Mouse (Mus musculus): ENCODE results near the gene Gatad2b. TPM values are rescaled to one million over a fixed set of nuclear protein-coding genes. Genes with fewer than 3 reads are reported as not detected.
"Not testable (repeated sequence)": the region's sequence is repeated elsewhere in the genome, so short reads cannot be mapped to it uniquely, and the experiment has no call there.

Gene Gatad2b
- polyA plus RNA-seq (2011; ENCODE audit: insufficient read depth, insufficient read length, low replicate concordance, missing spikeins): 13.9 and 17.5 TPM in 2 replicates

DNA sequence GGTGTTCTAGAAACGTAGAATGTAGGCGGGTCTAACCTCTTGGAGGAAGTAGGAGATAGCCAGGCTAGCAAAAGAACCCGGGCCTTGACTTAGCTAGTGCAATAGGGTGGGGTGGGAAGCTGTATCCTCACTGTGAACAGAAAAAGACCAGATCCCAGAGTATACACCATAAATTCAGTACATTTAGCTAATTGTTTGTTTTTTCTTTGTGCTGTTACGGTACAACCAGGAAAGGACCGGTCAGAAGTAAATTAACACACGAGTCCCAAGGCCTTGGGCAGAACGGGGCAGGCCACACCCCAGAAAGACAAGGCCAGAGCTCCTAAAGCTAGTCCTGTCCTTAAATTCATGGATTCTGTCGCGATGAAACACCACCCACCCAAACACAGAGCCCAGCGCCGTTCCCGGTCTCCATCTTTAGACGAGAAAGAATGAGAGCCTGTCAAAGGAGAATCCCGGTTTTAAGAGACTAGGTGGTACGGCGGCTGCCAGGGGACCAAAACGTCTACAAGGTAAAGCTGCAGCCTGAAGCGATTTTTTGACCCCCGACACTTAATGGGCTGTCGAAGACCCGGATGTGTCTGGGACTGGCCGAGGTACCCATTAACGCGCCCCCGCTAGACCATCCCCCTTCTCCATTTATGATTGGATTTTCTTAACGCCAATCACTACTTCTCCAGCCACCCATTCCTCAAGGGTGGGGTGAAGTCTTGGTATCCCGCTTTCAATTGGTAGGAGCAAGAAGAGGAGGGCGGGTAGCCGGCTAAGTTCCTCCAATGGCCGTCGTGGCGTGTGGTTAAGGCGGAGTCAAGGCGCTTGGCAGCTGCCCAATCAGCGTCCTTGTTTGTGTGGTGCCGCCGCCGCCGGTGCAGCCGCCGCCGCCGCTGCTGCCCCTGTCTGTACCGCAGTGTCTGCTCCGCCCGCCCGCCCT, at the start of gene Gatad2b:
Gene Gatad2b (plus strand): TSS at position 834 of the 931 bp plus-strand sequence.
- TF ChIP-seq CTCF (IDR thresholded peaks at IDR 0.05; ENCODE audit: control insufficient read depth, insufficient read depth, low read length) (no peak), POLR2A (IDR thresholded peaks at IDR 0.05; ENCODE audit: borderline replicate concordance, control insufficient read depth, low read depth, low read length) (no peak; the same call in 1 of the 2 replicates)
- WGBS: under 1% methylated on average over 47 of the region's 47 CpGs

DNA sequence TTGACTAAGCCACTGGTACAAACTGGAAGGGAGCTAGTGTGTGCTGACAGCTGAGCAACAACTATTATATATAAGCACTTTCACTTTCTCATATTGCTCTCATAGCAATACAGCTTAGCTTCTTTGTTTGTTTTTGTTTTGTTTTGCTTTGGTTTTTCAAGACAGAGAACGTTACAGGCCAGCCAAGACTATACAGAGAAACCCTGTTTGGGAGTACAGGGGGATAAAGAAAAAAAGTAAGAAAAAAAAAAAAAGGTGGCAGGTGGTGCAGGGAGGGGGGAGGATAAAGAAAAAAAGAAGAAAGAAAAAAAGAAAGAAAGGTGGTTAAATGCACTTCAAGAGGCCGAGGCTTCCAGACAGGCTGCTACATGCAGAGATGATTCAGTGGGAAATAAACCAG, 47.6 kb upstream of the Gatad2b start:
- Histone ChIP-seq H3K4me3 (replicated peaks; ENCODE audit: control insufficient read depth, low read depth, low read length) (no peak overlapping the region), H3K27ac (ENCODE audit: control insufficient read depth, insufficient read depth, low read depth, low read length, poor library complexity) (no peak overlapping the region), H3K4me1 (ENCODE audit: control insufficient read depth, insufficient read depth, low read length) (peaks cover 5% of the 10 kb centered on the region; the same call in 1 of the 2 replicates)
- 13% methylated on average over 2 of the region's 2 CpGs for WGBS
- TF ChIP-seq POLR2A (IDR thresholded peaks at IDR 0.05; ENCODE audit: borderline replicate concordance, control insufficient read depth, low read depth, low read length): no peak
- TF ChIP-seq CTCF (IDR thresholded peaks at IDR 0.05; ENCODE audit: control insufficient read depth, insufficient read depth, low read length): no peak

More for the DNA sequence above, at the start of gene Gatad2b:
- Histone ChIP-seq H3K4me3 (replicated peaks; ENCODE audit: control insufficient read depth, low read depth, low read length) (peak within 1 kb of the TSS; percentile 91), H3K4me1 (ENCODE audit: control insufficient read depth, insufficient read depth, low read length) (no peaks in the 10 kb centered on the region; the same call in 1 of the 2 replicates), H3K27ac (ENCODE audit: control insufficient read depth, insufficient read depth, low read depth, low read length, poor library complexity) (peak within 1 kb of the TSS; percentile 89)

DNA sequence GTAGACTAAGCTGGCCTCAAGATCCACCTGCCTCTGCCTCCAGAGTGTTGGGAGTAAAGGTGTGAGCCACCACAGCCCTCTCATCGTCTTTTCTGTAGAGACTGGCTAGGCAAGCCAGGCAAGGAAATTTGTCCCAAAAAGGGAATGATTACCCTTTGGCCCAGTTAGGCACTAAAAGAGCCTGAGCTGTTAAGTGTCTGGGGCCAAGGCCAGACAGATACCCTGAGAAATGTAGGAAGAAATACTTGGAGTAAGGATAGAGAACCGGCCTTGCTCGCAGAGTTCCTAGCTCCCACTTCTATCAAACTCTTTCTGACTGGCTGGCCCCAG, 45.4 kb upstream of the Gatad2b start:
- peak overlapping the region; percentile 60 for H3K27ac ChIP-seq (ENCODE audit: control insufficient read depth, insufficient read depth, low read depth, low read length, poor library complexity)
- TF ChIP-seq POLR2A (IDR thresholded peaks at IDR 0.05; ENCODE audit: borderline replicate concordance, control insufficient read depth, low read depth, low read length) (no peak), CTCF (IDR thresholded peaks at IDR 0.05; ENCODE audit: control insufficient read depth, insufficient read depth, low read length) (no peak)
- H3K4me1 ChIP-seq (ENCODE audit: control insufficient read depth, insufficient read depth, low read length): peaks cover 1% of the 10 kb centered on the region; the same call in 1 of the 2 replicates
- 5% methylated on average over 3 of the region's 3 CpGs for WGBS
- peak overlapping the region; percentile 62 for H3K4me3 ChIP-seq (replicated peaks; ENCODE audit: control insufficient read depth, low read depth, low read length)

GRCm38 (mm10) chr3:90247960-90248745, 44.8 kb upstream of the Gatad2b start, which contains the start of gene Slc39a1:
TSS of gene Slc39a1 (plus strand) at chr3:90248172.
- Histone ChIP-seq H3K4me3 (replicated peaks; ENCODE audit: control insufficient read depth, low read depth, low read length) (peak within 1 kb of the TSS; percentile 62), H3K4me1 (ENCODE audit: control insufficient read depth, insufficient read depth, low read length) (peaks cover 1% of the 10 kb centered on the region; the same call in 1 of the 2 replicates), H3K27ac (ENCODE audit: control insufficient read depth, insufficient read depth, low read depth, low read length, poor library complexity) (peak within 1 kb of the TSS; percentile 84)
- WGBS: under 1% methylated on average over 44 of the region's 44 CpGs
- TF ChIP-seq CTCF (IDR thresholded peaks at IDR 0.05; ENCODE audit: control insufficient read depth, insufficient read depth, low read length) (no peak), POLR2A (IDR thresholded peaks at IDR 0.05; ENCODE audit: borderline replicate concordance, control insufficient read depth, low read depth, low read length) (peak; percentile 75; the same call in 1 of the 2 replicates)

GRCm38 (mm10) chr3:90248746-90249100, 44.3 kb upstream of the Gatad2b start:
- Histone ChIP-seq H3K4me1 (ENCODE audit: control insufficient read depth, insufficient read depth, low read length) (peaks cover 3% of the 10 kb centered on the region; the same call in 1 of the 2 replicates), H3K27ac (ENCODE audit: control insufficient read depth, insufficient read depth, low read depth, low read length, poor library complexity) (peak overlapping the region; percentile 84; the same call in 1 of the 2 replicates), H3K4me3 (replicated peaks; ENCODE audit: control insufficient read depth, low read depth, low read length) (peak overlapping the region; percentile 62)
- 3% methylated on average over 10 of the region's 10 CpGs for WGBS
- TF ChIP-seq CTCF (IDR thresholded peaks at IDR 0.05; ENCODE audit: control insufficient read depth, insufficient read depth, low read length) (no peak), POLR2A (IDR thresholded peaks at IDR 0.05; ENCODE audit: borderline replicate concordance, control insufficient read depth, low read depth, low read length) (no peak)

- Histone ChIP-seq H3K4me1 (ENCODE audit: control insufficient read depth, insufficient read depth, low read length) (peaks cover 3% of the 10 kb centered on the region; the same call in 1 of the 2 replicates), H3K4me3 (replicated peaks; ENCODE audit: control insufficient read depth, low read depth, low read length) (no peak overlapping the region), H3K27ac (ENCODE audit: control insufficient read depth, insufficient read depth, low read depth, low read length, poor library complexity) (no peak overlapping the region)
- WGBS: 85% methylated on average over 6 of the region's 6 CpGs
- TF ChIP-seq CTCF (IDR thresholded peaks at IDR 0.05; ENCODE audit: control insufficient read depth, insufficient read depth, low read length): no peak
- no peak for TF ChIP-seq POLR2A (IDR thresholded peaks at IDR 0.05; ENCODE audit: borderline replicate concordance, control insufficient read depth, low read depth, low read length)
Measured at GRCm38 (mm10) chr3:90250791-90251190, 42.2 kb upstream of the Gatad2b start.

GRCm38 (mm10) chr3:90251731-90252226, 41.2 kb upstream of the Gatad2b start:
- H3K4me3 ChIP-seq (replicated peaks; ENCODE audit: control insufficient read depth, low read depth, low read length); H3K27ac ChIP-seq (ENCODE audit: control insufficient read depth, insufficient read depth, low read depth, low read length, poor library complexity); H3K4me1 ChIP-seq (ENCODE audit: control insufficient read depth, insufficient read depth, low read length): not testable (repeated sequence)
- WGBS: 89% methylated on average over 10 of the region's 12 CpGs

GRCm38 (mm10) chr3:90252659-90253058, 40.3 kb upstream of the Gatad2b start:
- not testable (repeated sequence) for H3K27ac ChIP-seq (ENCODE audit: control insufficient read depth, insufficient read depth, low read depth, low read length, poor library complexity); H3K4me1 ChIP-seq (ENCODE audit: control insufficient read depth, insufficient read depth, low read length); H3K4me3 ChIP-seq (replicated peaks; ENCODE audit: control insufficient read depth, low read depth, low read length)
- 81% methylated on average over 2 of the region's 2 CpGs for WGBS

DNA sequence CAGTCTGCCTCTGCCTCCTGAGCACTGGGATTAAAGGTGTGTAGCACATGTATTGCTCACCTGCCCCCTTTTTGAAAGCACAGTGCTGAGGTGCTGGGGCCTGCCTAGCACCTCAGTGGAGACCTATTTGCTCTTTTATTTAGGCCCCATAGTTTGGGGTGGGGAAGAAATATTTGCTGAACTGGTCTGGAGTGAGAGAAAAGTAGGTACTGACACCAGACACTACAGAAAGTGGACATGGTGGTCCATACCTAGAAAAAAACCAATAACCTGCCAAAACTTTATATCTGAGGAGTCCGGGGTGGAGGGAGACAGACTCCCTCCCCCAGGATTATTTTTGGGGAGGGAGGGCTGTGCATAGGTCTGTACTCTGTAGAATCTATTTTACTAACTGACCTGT, 39.8 kb upstream of the Gatad2b start:
- H3K4me1 ChIP-seq (ENCODE audit: control insufficient read depth, insufficient read depth, low read length); H3K4me3 ChIP-seq (replicated peaks; ENCODE audit: control insufficient read depth, low read depth, low read length); H3K27ac ChIP-seq (ENCODE audit: control insufficient read depth, insufficient read depth, low read depth, low read length, poor library complexity): not testable (repeated sequence)
- 50% methylated on average over 1 of the region's 1 CpGs for WGBS

Data from bone marrow, adult 2 months (tissue).